Mouse (Mus musculus) frontal cortex, postnatal 14 days (tissue): Measurements from ENCODE around the gene Shcbp1l.
"Not testable (repeated sequence)": the region's sequence is repeated elsewhere in the genome, so short reads cannot be mapped to it uniquely, and the experiment has no call there.

Source experiments
- DNase-seq, 2 experiments: peaks; one replicate each; pipeline ENCODE4 v3.0.0; 2022; ENCODE audit warnings: low spot score in 2 of 2

Gene Shcbp1l

DNA sequence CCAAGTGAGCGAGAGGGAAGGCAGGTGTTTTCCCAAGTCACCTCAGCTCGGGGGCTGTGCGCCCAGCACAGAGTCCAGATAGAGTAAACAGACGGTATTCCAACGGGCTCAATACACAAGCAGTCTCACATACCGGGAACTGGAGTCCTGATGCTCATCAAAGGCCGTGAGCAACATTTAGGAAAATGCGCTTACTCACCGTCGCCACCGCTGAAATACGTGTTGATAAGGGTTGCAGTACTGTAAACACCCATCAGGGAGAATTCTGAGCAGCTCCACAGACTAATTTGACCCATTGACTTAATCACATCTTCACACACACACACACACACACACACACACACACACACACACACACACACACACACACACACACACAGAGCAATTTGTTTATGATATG, 691 bp upstream of the Shcbp1l start:
- no peak for DNase-seq

DNA sequence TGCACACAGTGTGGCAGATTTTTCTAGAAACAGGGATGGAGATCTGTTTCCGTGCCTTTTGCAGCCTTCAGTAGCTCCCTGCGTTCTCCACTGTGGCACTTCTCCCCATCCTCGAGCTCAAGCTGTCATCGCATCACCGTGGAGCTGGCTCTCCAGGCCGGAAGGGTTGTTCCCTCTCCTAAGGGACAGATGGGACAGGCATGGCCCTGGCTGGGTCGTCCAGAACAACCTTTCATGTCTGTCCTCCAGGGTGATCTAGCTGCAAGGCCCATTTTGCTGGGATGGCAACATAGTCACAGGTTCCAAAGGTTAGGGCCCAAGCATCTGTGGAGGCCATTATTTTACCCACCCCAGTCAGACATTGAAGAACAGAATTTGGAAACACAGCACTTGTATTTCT, 6.2 kb downstream of the Shcbp1l start:
- no peak for DNase-seq

DNA sequence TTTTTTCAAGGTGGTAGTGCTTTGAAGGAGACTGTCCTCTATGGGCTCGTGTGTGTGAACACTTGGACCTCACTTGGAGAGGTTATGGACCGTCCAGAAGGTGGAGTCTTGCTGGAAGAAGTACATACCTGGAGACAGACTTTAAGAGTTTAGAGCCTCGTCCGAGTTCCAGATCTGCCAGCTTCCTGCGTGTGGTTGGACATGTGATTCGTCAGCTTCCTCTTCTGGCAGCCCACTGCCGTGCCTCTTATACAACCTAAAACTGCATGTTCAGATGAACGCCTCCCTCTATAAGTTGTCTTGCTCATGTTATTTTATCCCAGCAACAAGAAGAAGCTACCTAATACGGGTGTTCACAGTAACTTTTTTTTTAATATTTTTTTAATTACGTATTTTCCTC, 6.7 kb downstream of the Shcbp1l start:
- no peak for DNase-seq

DNA sequence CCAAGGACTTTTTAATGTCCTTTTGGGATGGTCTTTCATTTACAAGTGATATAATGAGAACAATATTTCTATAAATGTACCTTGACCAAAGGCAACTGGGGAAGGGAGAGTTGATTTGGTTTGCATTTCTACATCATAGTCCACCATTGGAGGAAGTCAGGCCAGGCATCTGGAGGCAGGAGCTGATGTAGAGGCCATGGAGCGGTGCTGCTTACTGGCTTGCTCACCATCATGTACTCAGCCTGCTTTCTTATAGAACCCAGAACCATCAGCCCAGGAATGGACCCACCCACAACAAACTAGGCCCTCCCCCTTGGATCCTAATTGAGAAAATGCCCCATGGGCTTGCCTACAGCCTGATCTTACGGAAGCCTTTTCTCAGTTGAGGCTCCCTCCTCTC, 7.4 kb downstream of the Shcbp1l start:
- no peak for DNase-seq

DNA sequence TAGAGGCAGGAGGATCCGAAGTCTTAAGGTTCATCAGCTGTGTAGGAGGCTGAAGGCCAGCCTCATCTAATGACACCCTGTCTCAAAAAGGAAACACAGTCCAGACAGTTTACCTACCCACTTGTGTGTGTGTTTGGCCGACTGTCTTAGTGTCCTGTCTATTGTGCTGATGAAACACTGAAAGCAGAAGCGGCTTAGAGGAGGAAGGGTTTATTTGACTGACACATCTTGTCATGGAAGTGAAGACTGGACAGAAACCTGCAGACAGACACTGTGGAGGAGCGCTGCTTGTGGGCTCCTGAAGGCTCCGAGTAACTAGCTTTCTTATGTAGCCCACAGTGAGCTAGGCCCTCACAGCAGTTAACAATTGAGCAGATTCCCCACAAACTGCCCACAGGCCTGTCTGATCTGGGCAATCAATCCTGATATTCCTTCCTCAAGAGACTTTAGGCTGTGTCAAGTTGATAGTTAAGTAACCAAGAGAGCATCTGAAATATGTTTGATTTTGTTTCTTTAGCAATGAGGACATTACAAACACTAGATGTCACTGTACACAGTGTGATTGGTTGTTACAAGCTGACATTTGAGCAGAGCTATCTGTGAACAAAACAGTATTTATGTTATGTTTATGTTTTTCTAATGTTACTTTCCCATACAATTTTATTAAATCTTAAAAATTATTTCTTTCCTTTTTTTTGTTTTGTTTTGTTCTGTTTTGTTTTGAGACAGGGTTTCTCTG, 9.1 kb downstream of the Shcbp1l start:
- DNase-seq = no peak

DNA sequence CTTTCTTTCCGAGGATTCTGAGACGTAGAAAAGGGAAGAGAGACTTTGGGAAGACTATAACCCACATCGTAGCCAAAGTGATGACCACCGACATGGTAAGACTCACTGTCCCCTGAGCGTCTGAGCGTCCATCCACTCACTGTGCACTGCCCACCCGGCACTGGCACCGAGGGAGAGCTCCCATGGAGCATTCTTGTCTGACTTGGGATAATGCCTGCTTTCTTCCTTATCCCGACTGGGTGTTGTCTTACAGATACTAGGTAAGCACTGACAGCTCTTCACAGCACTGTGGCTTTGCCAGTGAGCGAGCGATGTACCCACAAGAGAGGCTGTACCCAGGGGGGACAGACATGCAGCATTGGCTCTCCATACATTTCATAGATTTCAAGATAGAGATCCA, 12.6 kb downstream of the Shcbp1l start:
- no peak for DNase-seq

DNA sequence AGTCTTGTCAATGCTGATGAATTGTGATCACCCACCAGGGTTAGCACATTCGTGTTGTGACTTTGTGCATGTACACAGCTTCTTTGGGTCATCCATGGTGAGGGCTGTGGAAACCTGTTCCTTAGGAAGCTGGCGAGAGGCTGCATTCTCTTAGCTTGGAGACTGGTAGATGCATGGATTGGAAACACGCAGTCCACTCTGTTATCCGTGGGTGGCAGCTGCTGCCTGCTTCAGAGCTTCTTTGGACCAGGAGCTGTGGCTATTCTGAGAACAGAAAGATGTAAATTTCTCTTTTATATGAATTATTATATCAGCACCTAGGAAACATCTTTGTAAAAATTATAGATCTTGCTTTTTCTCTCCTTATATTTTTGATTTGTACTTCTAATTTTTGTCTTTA, 15.8 kb downstream of the Shcbp1l start:
- no peak for DNase-seq

DNA sequence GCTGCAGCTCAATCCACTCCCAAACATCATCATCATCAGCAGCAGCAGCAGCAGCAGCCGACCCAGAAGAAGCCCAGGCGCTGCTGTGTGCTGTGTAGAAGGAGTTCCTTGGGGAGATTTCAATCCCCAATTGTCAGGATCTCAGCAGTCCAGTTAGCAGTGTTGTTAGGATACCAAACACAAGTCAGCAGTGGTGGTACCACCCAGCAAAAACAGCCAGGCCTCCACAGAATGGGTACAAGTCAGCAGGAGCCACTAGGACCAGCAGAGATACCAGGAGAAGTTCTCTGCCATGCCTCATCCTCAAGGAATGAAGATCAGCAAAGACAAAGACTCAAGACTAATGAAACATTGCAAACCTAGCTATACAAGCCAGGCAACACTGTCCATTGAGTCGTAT, 16.7 kb downstream of the Shcbp1l start:
- no peak for DNase-seq

DNA sequence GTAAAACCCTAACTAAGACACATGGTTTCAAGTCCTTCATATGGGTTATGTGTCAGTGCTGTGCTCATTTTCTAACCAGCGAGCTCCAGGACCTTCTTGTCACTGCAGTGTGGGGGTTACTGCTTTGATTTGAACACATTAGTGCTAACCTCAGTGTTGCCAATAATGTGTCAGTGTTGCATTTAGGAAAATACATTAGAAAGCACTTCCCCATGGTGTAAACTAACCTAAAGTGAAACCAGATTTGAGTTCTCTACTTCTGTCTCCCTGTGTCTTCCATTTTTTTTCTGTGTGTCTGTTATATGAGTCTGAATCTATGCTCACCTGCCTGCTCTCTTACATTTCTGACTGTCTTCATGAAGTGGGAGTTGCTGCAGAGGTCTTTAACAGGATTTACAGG, 18.1 kb downstream of the Shcbp1l start:
- no peak for DNase-seq

DNA sequence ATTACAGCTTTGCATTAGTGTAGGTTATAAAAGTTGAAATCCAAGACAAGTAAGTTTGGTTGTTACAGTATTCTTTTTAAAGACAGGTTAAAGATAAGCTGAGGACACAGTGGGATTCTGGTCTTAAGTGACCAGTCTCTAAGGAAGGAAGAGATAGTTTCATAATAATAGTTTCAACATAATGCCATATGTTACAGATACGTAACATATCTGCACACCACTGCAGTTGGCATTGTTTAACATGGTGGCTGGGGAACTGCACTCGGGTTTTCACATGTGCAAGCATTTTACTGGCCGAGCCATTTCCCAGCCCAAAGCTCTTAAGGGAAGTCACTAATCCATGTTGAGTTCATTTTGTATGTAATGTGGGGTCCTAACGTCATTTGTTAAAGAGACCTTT, 18.7 kb downstream of the Shcbp1l start:
- no peak for DNase-seq

DNA sequence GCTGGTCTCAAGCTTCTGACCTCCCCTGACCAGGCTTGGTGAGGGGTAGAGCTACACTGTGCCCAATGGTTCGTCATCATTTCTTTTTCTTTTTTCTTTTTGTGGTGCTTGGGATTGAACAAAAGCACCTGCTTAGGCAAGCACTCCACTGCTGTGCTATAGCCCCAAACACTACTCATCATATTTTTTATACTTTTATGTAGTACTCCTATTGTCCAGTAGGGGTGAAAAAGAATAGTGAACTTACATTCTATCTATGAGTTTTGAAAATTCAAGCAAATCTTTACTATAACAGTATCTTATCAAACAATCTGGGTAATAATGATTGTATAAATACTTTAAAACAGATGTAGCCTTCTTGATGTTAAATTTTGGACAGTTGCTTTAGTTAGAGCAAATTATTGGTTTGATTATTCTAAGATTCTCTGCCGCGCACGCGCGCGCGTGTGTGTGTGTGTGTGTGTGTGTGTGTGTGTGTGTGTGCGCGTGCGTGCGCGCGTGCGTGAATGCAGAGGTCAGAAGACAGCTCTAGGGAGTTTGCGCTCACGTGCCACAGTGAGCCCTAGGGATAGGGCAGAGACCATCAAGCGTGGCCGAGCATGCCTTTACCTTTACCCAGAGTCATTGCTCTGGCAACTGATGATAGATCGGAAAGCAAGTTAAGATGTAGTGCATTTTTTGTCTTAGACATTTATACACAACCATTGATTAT, 21.3 kb downstream of the Shcbp1l start:
- no peak for DNase-seq

DNA sequence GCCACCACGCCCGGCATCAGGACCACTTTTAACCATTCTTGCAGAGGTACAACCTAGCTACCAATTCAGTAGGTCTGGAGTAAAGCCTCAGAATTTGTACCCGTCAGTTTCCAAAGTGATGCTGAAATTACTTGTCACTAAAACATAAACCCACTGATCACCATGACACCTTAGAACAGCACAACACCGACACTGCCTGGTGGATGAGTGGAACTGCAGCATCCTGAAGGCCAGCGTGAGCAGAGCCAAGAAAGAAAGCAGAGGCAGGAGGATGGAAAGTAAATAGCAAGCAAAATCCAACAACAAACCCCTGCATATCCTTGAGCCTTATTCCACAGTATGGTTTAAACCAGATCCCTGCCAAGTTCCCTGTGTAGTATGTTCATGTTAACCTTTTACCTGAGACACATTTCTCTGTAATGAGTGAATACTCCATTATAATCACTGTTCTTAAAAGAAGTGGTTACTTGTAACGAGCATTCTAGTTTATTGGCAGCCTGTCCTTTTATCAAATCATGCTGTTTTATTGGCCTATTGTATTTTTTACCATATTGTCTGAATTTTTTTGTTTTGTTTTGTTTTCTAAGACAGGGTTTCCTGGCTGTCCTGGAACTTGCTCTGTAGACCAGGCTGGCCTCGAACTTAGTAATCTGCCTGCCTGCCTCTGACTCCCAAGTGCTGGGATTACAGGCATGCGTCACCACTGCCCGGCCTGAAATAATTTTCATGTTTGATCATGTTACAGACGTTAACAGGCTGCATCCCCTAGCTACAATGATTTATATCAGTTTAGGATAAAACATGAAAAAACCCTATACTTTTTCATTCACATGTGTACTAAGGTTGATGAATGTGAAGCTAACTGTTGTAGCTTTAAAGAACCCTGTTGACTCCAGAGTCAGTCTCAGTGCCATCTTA, 26.5 kb downstream of the Shcbp1l start:
- DNase-seq = peak in 1 of 2 experiments; percentile 32

DNA sequence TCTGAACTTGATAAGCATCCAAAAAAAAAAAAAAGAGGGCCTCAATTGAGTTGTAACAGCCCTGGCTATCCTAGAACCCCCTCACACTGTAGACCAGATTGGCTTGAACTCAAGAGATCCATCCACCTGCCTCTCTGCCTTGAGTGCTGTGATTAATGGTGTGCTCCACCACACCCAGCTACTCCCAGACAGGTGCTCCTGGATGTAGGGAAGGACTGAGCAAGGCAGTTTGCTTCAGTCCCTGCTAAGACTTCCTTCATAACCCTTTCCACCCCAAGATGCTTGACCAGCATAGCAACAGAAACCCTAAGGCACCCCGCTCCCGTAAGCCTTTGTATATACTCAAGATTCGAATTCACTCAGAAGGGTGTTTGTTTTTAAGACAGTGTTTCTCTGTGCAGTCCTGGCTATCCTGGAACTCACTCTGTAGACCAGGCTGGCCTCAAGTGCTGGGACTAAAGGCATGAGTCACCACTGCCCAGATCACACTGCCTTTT, 28.2 kb downstream of the Shcbp1l start:
- DNase-seq = no peak

DNA sequence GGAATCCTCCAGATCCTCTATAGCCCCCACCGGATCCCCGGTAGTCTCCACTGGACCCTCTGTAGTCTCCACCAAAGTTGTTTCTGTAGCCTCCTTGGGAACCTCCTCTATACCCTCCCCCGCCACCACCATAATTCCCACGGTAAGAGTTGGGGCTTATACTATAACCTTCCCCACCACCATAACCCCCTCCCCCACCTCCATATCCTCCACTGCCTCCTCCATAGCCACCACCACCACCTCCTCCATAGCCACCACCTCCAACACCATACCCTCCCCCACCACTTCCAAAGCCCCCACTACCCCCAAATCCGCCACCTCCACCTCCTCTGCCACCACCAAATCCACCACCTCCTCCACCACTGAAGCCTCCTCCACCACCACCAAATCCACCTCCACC, 31.2 kb downstream of the Shcbp1l start:
- no peak for DNase-seq

DNA sequence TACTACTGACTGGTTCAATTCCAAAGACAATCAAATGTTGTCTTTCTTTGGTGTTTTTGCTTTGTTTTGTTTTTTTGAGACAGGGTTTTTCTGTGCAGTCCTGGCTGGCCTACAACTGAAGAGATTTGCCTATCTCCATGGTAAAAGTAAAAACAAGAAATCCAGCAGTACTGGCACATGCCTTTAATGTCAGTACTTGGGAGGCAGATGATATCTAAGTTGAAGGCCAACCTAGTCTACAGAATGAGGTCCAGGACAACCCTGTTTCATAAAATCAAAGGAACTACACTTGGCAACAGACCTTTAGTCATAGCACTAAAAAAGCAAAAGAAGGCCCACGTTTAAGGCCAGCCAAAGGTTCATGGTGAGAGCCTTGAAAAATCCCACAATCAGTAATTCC, 36.8 kb downstream of the Shcbp1l start:
- no peak for DNase-seq

DNA sequence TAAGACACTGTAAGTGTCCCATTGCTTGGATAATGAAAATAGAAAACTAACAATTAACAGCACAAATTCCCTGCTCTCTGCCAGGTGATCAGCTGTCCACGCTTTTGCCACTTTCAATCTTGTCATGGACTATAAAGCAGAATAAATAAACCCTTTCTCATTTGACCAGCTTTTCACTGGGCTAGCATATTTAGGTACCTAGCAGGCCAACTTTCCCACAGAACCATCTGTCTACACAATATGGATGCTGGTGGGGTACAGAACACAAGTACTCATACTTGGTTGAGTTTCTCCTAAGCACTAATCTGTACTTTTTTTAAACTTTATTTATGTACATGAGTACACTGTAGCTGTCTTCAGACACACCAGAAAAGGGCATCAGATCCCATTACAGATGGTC, 54.3 kb downstream of the Shcbp1l start:
- no peak for DNase-seq

DNA sequence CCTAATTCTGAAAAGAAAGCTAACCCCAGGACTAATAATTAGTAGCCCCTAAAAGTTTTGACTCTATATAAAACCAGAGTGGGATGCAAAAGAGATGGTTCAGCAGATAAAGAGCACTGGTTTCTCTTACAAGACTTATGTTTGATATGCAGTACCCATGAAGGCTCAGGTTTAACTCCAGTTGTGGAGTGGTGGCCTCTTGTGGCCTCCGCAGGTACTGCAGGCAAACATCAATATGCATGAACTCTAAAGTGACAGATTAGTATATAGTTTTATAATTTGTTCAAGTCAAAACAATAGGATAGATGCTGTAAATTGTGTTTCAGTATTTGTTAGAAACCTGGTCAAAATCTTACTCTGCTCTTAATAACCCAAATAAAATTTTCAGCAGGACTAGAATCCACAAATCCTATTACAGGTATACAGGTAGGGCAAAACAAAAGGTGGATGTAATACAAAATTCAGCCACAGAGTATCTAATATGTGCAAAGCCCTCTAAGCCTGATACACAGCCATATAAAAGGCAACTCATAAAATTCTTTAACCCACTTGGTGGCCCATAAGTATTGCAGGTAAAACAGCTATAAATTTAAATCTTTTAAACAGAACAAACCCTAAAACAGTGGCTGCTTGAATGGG, 55.5 kb downstream of the Shcbp1l start:
- DNase-seq = peak in 1 of 2 experiments; percentile 72

DNA sequence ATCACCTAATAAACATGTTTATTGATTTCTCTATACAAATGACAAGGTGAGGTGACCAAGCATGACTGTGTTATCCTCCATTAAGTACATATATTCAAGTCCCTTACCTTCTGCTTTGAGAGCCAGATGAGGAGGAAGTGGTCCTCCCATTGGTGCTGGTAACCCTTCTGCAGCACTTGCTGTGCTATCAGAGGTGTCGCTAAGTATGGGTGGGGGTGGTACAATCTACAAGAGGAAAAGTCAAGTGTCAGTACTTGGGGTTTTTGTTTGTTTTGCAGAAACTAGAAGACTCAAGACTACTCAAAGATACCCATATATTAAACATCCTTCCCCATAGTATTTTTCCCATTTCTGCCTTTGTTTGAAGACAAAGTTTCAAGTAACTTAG, 56.1 kb downstream of the Shcbp1l start:
- no peak for DNase-seq

DNA sequence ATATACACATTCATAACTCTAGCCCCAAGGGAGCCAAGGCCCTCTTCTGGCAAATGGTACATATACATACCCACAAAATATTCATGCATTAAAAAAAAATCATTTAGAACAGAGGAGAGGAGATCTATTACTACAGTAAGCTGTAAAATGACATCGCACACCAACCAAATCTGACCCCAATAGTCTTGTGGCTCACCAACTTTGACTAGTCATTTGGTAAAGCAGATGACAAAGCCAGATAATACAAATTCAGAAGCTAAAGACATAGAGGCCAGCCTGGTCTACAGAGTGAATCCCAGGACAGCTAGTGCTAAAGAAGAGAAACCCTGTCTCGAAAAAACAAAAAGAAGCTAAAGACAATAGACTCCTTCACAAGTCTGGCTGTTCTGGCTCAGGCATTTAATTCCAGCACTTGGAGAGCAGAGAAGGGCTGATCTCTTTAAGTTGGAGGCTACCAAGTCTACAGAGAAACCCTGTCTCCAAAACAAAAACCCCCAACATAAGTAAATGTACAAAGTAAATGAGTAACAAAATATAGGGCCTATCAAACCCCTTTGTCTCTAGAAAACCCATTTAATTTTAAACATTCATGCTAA, 60.3 kb downstream of the Shcbp1l start:
- no peak for DNase-seq

DNA sequence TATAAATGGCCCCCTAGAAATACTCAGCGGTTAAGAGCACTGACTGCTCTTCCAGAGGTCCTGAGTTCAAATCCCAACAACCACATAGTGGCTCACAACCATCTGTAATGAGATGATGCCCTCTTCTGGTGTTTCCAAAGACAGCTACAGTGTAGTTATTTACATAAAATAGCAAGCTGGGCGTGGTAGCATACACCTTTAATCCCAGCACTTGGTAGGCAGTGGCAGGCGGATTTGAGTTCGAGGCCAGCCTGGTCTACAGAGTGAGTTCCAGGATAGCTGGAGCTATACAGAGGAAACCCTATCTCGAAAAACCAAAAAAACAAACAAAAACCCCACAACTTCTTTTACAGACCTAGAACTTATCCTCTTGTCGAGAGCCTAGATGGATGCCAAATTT, 61.2 kb downstream of the Shcbp1l start:
- not testable (repeated sequence) for DNase-seq

DNA sequence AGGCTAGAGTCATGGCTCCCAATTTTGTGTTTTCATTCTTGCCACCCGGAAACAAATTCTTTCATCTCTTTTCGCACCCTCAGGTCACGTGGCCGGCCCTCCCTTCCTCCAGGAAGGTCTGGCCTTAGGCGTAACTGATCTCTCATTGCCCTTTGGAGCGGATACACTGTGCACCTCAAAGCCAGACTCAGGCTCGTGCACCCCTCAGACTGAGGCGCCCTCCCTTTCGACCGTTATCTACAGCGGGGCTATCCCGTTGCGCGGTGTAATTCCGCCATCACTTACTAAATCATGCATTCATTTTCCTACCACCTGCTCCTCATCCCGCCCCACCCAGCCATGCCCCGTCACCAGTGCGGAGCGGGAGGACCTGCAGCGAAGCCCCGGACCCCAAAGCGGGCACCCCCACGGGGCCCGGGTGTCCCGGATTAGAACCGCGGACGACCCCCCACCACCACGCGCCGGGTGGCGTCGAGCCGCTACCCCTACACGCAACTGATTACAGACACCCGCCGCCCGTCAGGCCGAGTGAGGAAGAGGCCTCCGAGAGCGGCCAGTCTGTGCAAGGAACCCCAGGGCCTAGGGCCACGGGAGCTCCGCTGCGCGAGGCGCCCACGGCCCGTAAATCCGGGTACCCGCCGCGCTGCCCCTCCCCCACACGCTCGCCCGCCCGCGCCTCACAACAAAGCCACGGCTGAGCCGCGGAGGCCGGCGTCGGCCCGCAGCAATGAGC, 62.0 kb downstream of the Shcbp1l start:
- DNase-seq = peak; percentile 19 to 29
